Mouse (Mus musculus) urinary bladder, postnatal 14 days (tissue): ENCODE data around the gene Lima1.
"Not testable (repeated sequence)": the region's sequence is repeated elsewhere in the genome, so short reads cannot be mapped to it uniquely, and the experiment has no call there.

ENCODE experiments used
- DNase-seq: peaks from one replicate; pipeline ENCODE4 v3.0.0; 2021; ENCODE audit warnings: low spot score

Gene Lima1

DNA sequence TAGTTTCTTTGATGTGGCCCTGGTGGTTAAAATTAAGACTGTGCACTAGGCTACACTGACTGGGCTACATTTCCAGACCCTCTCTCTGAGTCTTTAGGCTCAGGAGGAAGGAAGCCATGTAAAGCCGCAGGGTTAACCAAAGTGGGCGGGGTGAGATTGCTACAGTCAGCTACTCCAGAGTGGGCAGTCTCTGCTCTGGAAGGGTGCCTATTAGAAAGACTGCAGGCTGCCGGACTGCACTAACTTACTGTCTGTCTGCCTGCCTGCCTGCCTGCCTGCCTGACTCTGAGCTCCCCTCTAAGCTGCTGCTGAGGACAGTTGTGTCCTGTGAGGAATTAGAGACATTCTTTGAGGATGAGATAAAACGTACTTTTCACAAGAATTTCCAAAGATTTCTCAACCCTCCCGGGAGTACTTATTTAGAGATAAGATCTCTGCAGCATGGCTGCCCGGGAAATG, 72.0 kb downstream of the Lima1 start:
- peak; percentile 44 for DNase-seq

GRCm38 (mm10) chr15:99801885-99802572, 73.2 kb downstream of the Lima1 start:
- DNase-seq = no peak

DNA sequence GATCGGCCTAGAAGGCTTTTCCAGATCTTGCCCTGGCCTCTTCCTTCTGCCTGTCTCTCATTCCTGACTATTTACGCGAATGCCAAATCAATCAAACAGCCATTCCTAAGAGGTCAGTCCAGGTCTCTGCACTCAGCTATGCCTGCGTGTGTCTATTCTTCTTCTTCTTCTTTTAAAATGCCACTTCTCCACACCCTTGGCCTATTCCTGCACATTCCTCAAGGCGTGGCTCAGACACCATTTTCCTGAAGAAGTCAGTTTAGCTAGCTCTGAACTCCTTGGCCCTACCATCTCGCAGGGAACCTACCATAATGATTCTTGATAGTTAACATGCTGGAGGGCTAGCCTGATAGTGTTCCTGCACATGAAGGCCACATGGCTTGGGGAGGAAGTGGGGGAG, 75.5 kb downstream of the Lima1 start:
- no peak for DNase-seq

- DNase-seq = peak; percentile 62
Observed at GRCm38 (mm10) chr15:99797898-99798297, 77.4 kb downstream of the Lima1 start.

GRCm38 (mm10) chr15:99796735-99797134, 78.5 kb downstream of the Lima1 start:
- no peak for DNase-seq

GRCm38 (mm10) chr15:99796066-99796465, 79.2 kb downstream of the Lima1 start:
- no peak for DNase-seq

GRCm38 (mm10) chr15:99792221-99792815, 82.9 kb downstream of the Lima1 start:
- no peak for DNase-seq

- no peak for DNase-seq
Observed at GRCm38 (mm10) chr15:99791003-99791402, 84.3 kb downstream of the Lima1 start.

DNA sequence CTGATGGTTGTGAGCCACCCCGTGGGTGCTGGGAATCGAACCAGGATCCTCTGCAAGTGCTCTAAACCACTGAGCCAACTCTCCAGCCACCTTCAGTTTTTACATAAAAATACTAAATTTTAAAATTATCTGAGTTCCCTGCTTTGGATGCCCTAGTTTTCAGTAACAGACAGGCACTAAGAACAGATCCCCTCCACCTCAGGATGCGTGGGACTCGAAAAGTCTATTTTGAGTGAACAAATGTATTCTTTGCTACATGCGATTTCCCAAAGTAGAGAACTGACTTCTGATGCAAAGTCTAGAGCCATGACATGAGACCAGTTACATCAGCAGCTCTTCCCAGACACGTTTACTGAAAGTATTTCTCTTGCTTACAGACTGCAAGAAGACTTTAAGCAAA, 84.8 kb downstream of the Lima1 start:
- DNase-seq = no peak

- DNase-seq = no peak
Observed at GRCm38 (mm10) chr15:99787625-99788120, 87.6 kb downstream of the Lima1 start.

DNA sequence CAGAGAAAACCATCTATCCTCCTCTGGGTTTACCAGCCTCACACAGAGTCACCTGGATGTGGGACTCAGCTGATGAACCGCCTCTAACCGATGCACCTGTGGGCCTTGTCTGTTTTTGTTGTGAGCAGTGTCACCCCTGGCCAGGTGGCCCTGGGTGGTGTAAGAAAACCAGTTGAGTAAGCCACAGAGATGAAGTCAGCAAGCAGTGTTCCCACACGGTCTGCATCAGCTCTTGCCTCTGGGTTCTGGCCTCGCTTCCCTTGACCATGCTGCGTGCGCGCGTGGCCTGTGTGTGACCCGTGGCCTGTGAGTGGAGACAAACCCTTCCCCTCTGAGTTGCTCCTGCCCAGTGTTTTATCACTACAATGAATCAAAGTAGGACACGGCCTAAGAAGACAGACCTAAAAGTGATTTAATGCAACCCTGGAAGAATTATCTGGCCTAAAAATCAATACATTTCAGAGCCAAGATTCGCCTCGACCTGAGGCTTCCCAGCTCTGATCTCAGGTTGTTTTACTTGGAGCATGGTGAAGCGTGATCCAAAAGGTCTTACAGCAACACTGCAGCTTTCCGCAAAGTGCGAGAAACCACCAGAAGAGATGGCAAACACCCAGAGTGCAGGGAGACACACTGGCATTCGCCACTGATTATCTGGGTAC, 96.5 kb downstream of the Lima1 start:
- DNase-seq = no peak

GRCm38 (mm10) chr15:99778148-99778547, 97.1 kb downstream of the Lima1 start:
- DNase-seq = no peak

- DNase-seq = no peak
Observed at GRCm38 (mm10) chr15:99772925-99773324, 102.3 kb downstream of the Lima1 start.

GRCm38 (mm10) chr15:99772881-99772924, 102.6 kb downstream of the Lima1 start, which contains the start of gene Cers5:
Gene Cers5, minus strand, starts transcription at chr15:99772885.
- not testable (repeated sequence) for DNase-seq

- DNase-seq = peak; percentile 92
Observed at GRCm38 (mm10) chr15:99772277-99772880, 102.9 kb downstream of the Lima1 start.

DNA sequence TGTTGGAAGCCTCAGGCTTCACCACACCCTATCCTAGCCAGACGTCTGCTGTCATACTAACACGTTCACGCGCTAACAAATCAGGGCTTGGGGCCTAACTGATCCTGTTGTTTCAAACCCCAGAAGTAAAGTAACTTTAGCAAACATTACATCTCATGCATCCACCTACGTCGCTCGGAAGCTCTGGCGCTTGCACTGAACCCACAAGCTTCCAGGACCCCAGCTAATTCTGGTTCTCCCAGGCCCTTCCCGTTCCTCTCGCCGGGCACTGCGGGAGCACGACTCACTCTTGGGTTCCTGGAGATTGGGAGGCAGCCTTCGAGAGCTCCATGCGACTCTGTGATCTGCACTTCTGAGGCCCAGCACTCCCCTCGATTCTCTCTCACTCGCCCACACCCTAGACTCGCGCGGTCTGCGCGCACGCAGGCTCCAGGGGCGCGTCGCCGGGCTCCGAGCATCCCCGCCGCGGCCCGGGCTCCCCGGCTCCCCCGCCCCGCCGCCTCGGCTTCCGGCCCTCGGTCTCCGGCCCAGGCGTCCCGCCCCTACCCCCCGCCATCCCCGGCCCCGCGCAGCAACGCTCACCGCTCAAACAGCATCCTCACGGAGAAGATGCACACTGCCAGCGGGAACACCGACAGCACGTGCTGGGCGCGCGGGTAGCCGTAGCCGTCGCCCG, 103.5 kb downstream of the Lima1 start:
- DNase-seq = peak; percentile 24

DNA sequence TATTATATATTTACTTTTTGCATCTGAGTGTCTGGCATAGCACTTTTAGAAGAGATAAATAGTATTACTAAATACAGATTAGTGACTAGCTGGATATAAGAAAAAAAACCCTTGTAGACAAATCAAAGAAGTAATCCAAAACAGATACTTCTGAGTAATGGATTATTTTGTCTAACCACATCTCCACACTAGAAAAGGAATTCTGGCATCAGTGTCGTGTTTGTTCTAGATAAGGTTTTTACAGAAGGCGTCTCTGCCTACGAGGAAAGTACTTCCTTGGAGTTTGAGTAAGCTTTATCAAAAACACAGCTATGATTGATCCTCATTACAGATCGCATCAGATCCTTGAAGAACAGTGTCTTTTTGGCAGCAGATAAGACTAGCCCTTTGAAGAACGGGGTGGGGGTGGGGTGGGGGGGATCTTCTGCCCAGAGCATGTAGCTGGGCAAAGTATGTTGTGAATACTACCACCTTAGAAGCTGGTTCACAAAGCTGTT, 104.2 kb downstream of the Lima1 start:
- no peak for DNase-seq

DNA sequence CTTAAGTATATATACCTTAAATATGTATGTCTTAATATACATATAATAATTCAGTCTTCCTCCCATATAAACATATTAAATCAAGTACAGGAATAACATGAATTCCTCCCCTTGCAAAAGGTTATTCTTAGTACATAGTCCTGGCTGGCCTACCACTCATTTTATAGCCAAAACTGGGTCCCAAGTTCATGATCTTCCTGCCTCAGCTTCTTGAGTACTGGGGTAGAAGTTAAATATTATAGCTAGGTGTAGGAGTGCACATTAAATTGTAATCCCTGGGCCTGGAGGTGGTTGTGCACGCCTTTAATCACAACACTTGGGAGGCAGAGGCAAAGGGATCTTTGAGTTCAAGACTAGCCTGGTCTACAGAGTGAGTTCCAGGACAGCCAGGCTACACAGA, 106.5 kb downstream of the Lima1 start:
- DNase-seq = no peak

- no peak for DNase-seq
Observed at GRCm38 (mm10) chr15:99767467-99767866, 107.8 kb downstream of the Lima1 start.

- no peak for DNase-seq
Observed at GRCm38 (mm10) chr15:99754204-99754603, 121.1 kb downstream of the Lima1 start.

DNA sequence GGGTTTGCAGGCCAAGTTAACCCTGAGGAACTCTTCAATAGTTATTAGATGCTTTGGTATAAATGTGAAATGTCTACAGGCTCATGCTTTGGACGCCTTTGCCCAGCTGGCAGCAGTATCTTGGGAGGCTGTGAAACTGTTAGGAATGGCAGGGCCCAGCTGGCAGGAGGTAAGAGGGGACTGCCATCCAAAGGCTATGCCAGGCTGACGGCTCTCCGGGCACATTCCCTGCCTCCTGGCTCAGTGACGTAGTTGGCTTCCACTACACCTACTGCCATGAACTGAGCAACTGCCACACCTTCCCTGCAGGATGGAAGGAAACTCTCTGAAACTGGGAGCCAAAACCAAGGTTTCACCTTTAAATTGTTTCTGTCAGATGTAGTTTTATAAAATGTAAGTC, 135.0 kb downstream of the Lima1 start:
- no peak for DNase-seq

- no peak for DNase-seq
Observed at GRCm38 (mm10) chr15:99736675-99737074, 138.6 kb downstream of the Lima1 start.

- DNase-seq = peak; percentile 100
Observed at GRCm38 (mm10) chr15:99735631-99736030, 139.6 kb downstream of the Lima1 start.
